13 mouse cellular contexts compared by ENCODE assay signal in genomic region chr5:121961256-121961655, GRCm38 (mm10).
"Had no signal": no experiment of that assay in that cellular context is flagged by ENCODE, and none has a peak within 500 bp of the region (broad histone marks: within the 10 kb centered on the region; RNA-seq: fewer than 3 reads in every experiment).

No protein-coding gene starts in this region.

- H3K36me3 ChIP-seq: kidney, embryonic 15.5 days; limb, embryonic 12.5 days; liver, embryonic 13.5 days; midbrain, embryonic 13.5 days; neural tube, embryonic 12.5 days; stomach, embryonic 15.5 days had no signal

- H3K27me3 ChIP-seq: midbrain, embryonic 13.5 days; neural tube, embryonic 12.5 days; stomach, embryonic 15.5 days had no signal

- H3K4me1 ChIP-seq: liver, embryonic 13.5 days had no signal

- H3K4me2 ChIP-seq: kidney, embryonic 15.5 days; limb, embryonic 12.5 days; liver, embryonic 13.5 days; midbrain, embryonic 13.5 days; neural tube, embryonic 12.5 days; stomach, embryonic 15.5 days had no signal

- ATAC-seq: liver, postnatal 0 days; midbrain, embryonic 13.5 days had no signal

- H3K4me3 ChIP-seq: kidney, embryonic 15.5 days; limb, embryonic 12.5 days; liver, embryonic 13.5 days; midbrain, embryonic 13.5 days; neural tube, embryonic 12.5 days; stomach, embryonic 15.5 days had no signal

- H3K9me3 ChIP-seq: kidney, embryonic 15.5 days; limb, embryonic 12.5 days; liver, embryonic 13.5 days; midbrain, embryonic 13.5 days; neural tube, embryonic 12.5 days; stomach, embryonic 15.5 days had no signal

- DNase-seq: kidney, postnatal 14 days; liver; liver, embryonic 13.5 days; liver, postnatal 0 days; lung, postnatal 36 days; right cerebral cortex, postnatal 14 days; thymus, adult 2 months; thymus, postnatal 25 days had no signal

- H3K27ac ChIP-seq: kidney, embryonic 15.5 days; limb, embryonic 12.5 days; liver, embryonic 13.5 days; midbrain, embryonic 13.5 days; neural tube, embryonic 12.5 days; stomach, embryonic 15.5 days had no signal

- H3K9ac ChIP-seq: kidney, embryonic 15.5 days; limb, embryonic 12.5 days; liver, embryonic 13.5 days; liver, postnatal 0 days; midbrain, embryonic 13.5 days; neural tube, embryonic 12.5 days; stomach, embryonic 15.5 days had no signal
